Mouse (Mus musculus) lung, embryonic 14.5 days (tissue): ENCODE measurements around the gene Pa2g4. TPM values are rescaled to one million over a fixed set of nuclear protein-coding genes. Genes with fewer than 3 reads are reported as not detected.

Source experiments
- ATAC-seq: fragments of 200-750 bp; cut with Nextera tagmentation; 2 replicates; pipeline ENCODE4 v1.8.0; 2017; ENCODE audit warnings: mild to moderate bottlenecking, moderate TSS enrichment, moderate library complexity; ENCODE audit not compliant: insufficient read depth
- DNase-seq: peaks from one replicate; pipeline ENCODE4 v3.0.0-alpha.2; 2015
- H3K27ac ChIP-seq: fragments of 300-500 bp; sonication (generic); 2 replicates; pipeline ENCODE4 v1.5.1; 2014; ENCODE audit warnings: low read depth, mild to moderate bottlenecking, moderate library complexity
- H3K27me3 ChIP-seq: fragments of 300-500 bp; sonication (generic); 2 replicates; pipeline ENCODE4 v1.6.1; 2014; ENCODE audit warnings: low read length, control low read depth; ENCODE audit not compliant: insufficient read depth
- H3K36me3 ChIP-seq: fragments of 300-500 bp; sonication (generic); 2 replicates; pipeline ENCODE4 v1.6.1; 2014; ENCODE audit warnings: control low read depth; ENCODE audit not compliant: insufficient read depth
- H3K4me1 ChIP-seq: fragments of 300-500 bp; sonication (generic); 2 replicates; pipeline ENCODE4 v1.6.1; 2014; ENCODE audit warnings: antibody characterized with exemption, control low read depth; ENCODE audit not compliant: insufficient read depth
- H3K4me2 ChIP-seq: fragments of 300-500 bp; sonication (generic); 2 replicates; pipeline ENCODE4 v1.6.1; 2014; ENCODE audit warnings: mild to moderate bottlenecking
- H3K4me3 ChIP-seq: fragments of 300-500 bp; sonication (generic); 2 replicates; pipeline ENCODE4 v1.5.1; 2014; ENCODE audit warnings: low read depth, low read length
- H3K9ac ChIP-seq: fragments of 300-500 bp; sonication (generic); 2 replicates; pipeline ENCODE4 v1.6.1; 2014
- H3K9me3 ChIP-seq: fragments of 300-500 bp; sonication (generic); 2 replicates; pipeline ENCODE4 v1.6.1; 2016; ENCODE audit warnings: low read depth, low read length, control low read depth
- CTCF ChIP-seq: IDR thresholded peaks from 2 replicates; pipeline ENCODE4 v1.5.1; 2016; ENCODE audit warnings: antibody characterized with exemption, low read depth
- WGBS: fragments of 180-500 bp; shearing (Covaris S2); extraction: QIAGEN DNeasy Blood & Tissue Kit; methylation state at CpG from one replicate; pipeline ENCODE4 v1.1.7; 2014; 5-methylcytosine and 5-hydroxymethylcytosine counted together
- polyA plus RNA-seq: library from polyadenylated mRNA; unstranded; fragments of >200 nt; fragmentation: Nextera tagmentation; extraction: Ambion mirVana; gene quantifications from 2 replicates; pipeline ENCODE4 v1.2.1, GENCODE M21; 2014

Gene Pa2g4
- polyA plus RNA-seq, 1 experiment from 2014 or later = 244 TPM

- ATAC-seq = no peak
- Histone ChIP-seq H3K4me3 (no peak overlapping the region), H3K4me1 (no peaks in the 10 kb centered on the region), H3K4me2 (no peak overlapping the region), H3K27me3 (peaks cover 10% of the 10 kb centered on the region; the same call in 1 of the 2 replicates), H3K9ac (no peak overlapping the region), H3K36me3 (peaks cover 22% of the 10 kb centered on the region), H3K9me3 (no peaks in the 10 kb centered on the region), H3K27ac (no peak overlapping the region)
- 82% methylated on average over 16 of the region's 16 CpGs for WGBS
- no peak for TF ChIP-seq CTCF
- DNase-seq = no peak
Measured at GRCm38 (mm10) chr10:128520591-128520990, 45.2 kb downstream of the Pa2g4 start.

- Histone ChIP-seq H3K27me3 (peaks cover 10% of the 10 kb centered on the region; the same call in 1 of the 2 replicates), H3K27ac (no peak overlapping the region), H3K36me3 (peaks cover 27% of the 10 kb centered on the region), H3K9me3 (no peaks in the 10 kb centered on the region), H3K9ac (no peak overlapping the region), H3K4me1 (no peaks in the 10 kb centered on the region), H3K4me2 (no peak overlapping the region), H3K4me3 (no peak overlapping the region)
- ATAC-seq = no peak
- 75% methylated on average over 7 of the region's 7 CpGs for WGBS
- peak; percentile 53 for TF ChIP-seq CTCF
- DNase-seq = peak; percentile 43
Measured at GRCm38 (mm10) chr10:128518833-128519232, 47.0 kb downstream of the Pa2g4 start.

GRCm38 (mm10) chr10:128516677-128517076 lies 49.1 kb downstream of the Pa2g4 start:
- Histone ChIP-seq H3K4me3 (no peak overlapping the region), H3K36me3 (peaks cover 32% of the 10 kb centered on the region), H3K4me2 (no peak overlapping the region), H3K27me3 (peaks cover 10% of the 10 kb centered on the region; the same call in 1 of the 2 replicates), H3K4me1 (no peaks in the 10 kb centered on the region), H3K9me3 (no peaks in the 10 kb centered on the region), H3K9ac (no peak overlapping the region), H3K27ac (no peak overlapping the region)
- TF ChIP-seq CTCF = no peak
- 34% methylated on average over 6 of the region's 6 CpGs for WGBS
- DNase-seq (no peak), ATAC-seq (0 out of 2 replicates have a peak, but pooled peaks have one; percentile 45)

- Histone ChIP-seq H3K27ac (no peak overlapping the region), H3K4me3 (no peak overlapping the region), H3K36me3 (peaks cover 34% of the 10 kb centered on the region), H3K27me3 (peaks cover 10% of the 10 kb centered on the region; the same call in 1 of the 2 replicates), H3K9ac (no peak overlapping the region; the same call in 1 of the 2 replicates), H3K4me2 (no peak overlapping the region), H3K4me1 (no peaks in the 10 kb centered on the region), H3K9me3 (no peaks in the 10 kb centered on the region)
- WGBS = 26% methylated on average over 20 of the region's 20 CpGs
- DNase-seq = no peak
- no peak for ATAC-seq
- no peak for TF ChIP-seq CTCF
Measured at GRCm38 (mm10) chr10:128516029-128516428, 49.8 kb downstream of the Pa2g4 start.

GRCm38 (mm10) chr10:128515044-128515443 lies 50.7 kb downstream of the Pa2g4 start:
- no peak overlapping the region for H3K9ac ChIP-seq
- peaks cover 34% of the 10 kb centered on the region for H3K36me3 ChIP-seq
- ATAC-seq (no peak), DNase-seq (no peak)
- no peak overlapping the region for H3K4me2 ChIP-seq
- H3K9me3 ChIP-seq = no peaks in the 10 kb centered on the region
- no peak overlapping the region for H3K4me3 ChIP-seq
- WGBS = 76% methylated on average over 4 of the region's 4 CpGs
- no peaks in the 10 kb centered on the region for H3K4me1 ChIP-seq
- no peak overlapping the region for H3K27ac ChIP-seq
- TF ChIP-seq CTCF = no peak
- peaks cover 10% of the 10 kb centered on the region; the same call in 1 of the 2 replicates for H3K27me3 ChIP-seq

GRCm38 (mm10) chr10:128511761-128512160 lies 54.0 kb downstream of the Pa2g4 start:
- 80% methylated on average over 12 of the region's 12 CpGs for WGBS
- Histone ChIP-seq H3K27ac (no peak overlapping the region), H3K27me3 (0 out of 2 replicates have a peak, but pooled peaks cover 6% of the 10 kb centered on the region), H3K4me2 (no peak overlapping the region), H3K4me3 (no peak overlapping the region), H3K9ac (no peak overlapping the region), H3K36me3 (peaks cover 28% of the 10 kb centered on the region), H3K9me3 (no peaks in the 10 kb centered on the region), H3K4me1 (no peaks in the 10 kb centered on the region)
- TF ChIP-seq CTCF = no peak
- ATAC-seq (no peak), DNase-seq (no peak)

- H3K4me2 ChIP-seq = no peak overlapping the region
- no peak for ATAC-seq
- 79% methylated on average over 9 of the region's 9 CpGs for WGBS
- no peak overlapping the region for H3K9ac ChIP-seq
- DNase-seq = no peak
- no peak for TF ChIP-seq CTCF
- peaks cover 28% of the 10 kb centered on the region for H3K36me3 ChIP-seq
- 0 out of 2 replicates have a peak, but pooled peaks cover 3% of the 10 kb centered on the region for H3K27me3 ChIP-seq
- H3K4me3 ChIP-seq = no peak overlapping the region
- H3K9me3 ChIP-seq = no peaks in the 10 kb centered on the region
- H3K27ac ChIP-seq = no peak overlapping the region
- H3K4me1 ChIP-seq = no peaks in the 10 kb centered on the region
Measured at GRCm38 (mm10) chr10:128511189-128511588, 54.6 kb downstream of the Pa2g4 start.
